Mouse (Mus musculus) megakaryocyte, embryonic 14.5 days (primary cell): ENCODE measurements around the gene Gm49361.

Source experiments
- FLI1 ChIP-seq: IDR thresholded peaks from 2 replicates; pipeline ENCODE4 v1.6.1; 2012; ENCODE audit warnings: low read length, inconsistent platforms, mixed read lengths
- GATA1 ChIP-seq: IDR thresholded peaks from 3 replicates; pipeline ENCODE4 v1.6.1; 2012; ENCODE audit warnings: mixed read lengths, low read length, inconsistent platforms, borderline replicate concordance

DNA sequence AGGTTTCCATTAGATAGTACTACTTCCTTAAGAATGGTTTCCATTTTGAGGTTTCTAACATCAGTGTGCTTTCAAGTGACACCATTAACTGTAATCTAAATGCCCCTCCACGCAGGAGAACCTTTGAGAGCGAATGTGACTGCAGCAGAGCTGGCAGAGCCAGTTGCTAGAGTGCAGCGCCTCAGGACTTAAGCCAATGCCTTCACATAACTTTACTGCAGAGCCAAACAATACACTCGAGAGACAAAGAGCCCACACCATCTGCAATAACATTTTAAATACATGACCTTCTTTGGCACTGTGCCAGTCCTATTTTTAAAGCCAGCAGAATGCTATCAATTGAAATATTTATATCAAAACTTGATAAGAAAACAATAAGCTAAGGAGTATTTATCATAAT lies 116.3 kb downstream of the Gm49361 start:
- no peak for TF ChIP-seq GATA1
- no peak for TF ChIP-seq FLI1
